Mouse (Mus musculus) bone marrow, adult 2 months (tissue): ENCODE measurements around the gene Dcaf1.

Experiments used
- CTCF ChIP-seq: fragments of 200-500 bp; IDR thresholded peaks from 2 replicates; pipeline ENCODE4 v1.5.1; 2011; ENCODE audit warnings: low read length, control low read depth; ENCODE audit not compliant: control insufficient read depth, insufficient read depth
- POLR2A ChIP-seq: fragments of 200-500 bp; IDR thresholded peaks from 2 replicates; pipeline ENCODE4 v1.6.1; 2011; ENCODE audit warnings: low read depth, mild to moderate bottlenecking, control low read depth, low read length, borderline replicate concordance; ENCODE audit not compliant: control insufficient read depth

DNA sequence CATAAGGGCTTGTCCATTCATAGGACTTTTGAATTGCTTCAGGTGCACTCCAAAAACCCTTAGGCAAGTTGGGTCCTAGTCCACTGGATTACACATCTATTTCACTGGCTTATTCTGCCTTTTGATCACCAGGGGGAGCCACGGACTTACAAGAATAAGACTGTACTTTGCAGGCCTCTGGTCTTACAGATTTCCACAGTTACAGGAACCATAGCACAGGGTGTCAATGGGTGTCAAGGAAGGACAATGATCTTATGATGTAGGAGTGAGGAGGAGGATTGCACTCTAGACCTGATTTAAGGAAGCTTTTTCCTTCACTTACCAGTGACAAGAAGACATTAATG lies 82.1 kb downstream of the Dcaf1 start:
- TF ChIP-seq POLR2A (no peak), CTCF (no peak)
